Mouse (Mus musculus): ENCODE data around the gene Olfr419. TPM values are rescaled to one million over a fixed set of nuclear protein-coding genes. Genes with fewer than 3 reads are reported as not detected.
A peak's percentile ranks its signal among the peaks of the same experiment; 100 is the strongest.

Gene Olfr419
- polyA plus RNA-seq, 1 experiment from 2014 or later: not detected

- 69% methylated on average over 8 of the region's 8 CpGs for WGBS
- no peaks in the 10 kb centered on the region for H3K9me3 ChIP-seq (ENCODE audit: control insufficient read depth, low read length)
- no peak overlapping the region for H3K9ac ChIP-seq (ENCODE audit: low read depth, low read length)
- H3K27me3 ChIP-seq (replicated peaks; ENCODE audit: control insufficient read depth, insufficient read depth, low read length): no peaks in the 10 kb centered on the region
- no peak overlapping the region for H3K4me2 ChIP-seq (ENCODE audit: low read depth, low read length)
- H3K27ac ChIP-seq (ENCODE audit: low read length): no peak overlapping the region
- H3K4me1 ChIP-seq (ENCODE audit: control insufficient read depth, insufficient read depth, low read length): no peaks in the 10 kb centered on the region
- no peak overlapping the region for H3K4me3 ChIP-seq (ENCODE audit: low read length)
- H3K36me3 ChIP-seq (ENCODE audit: control insufficient read depth, insufficient read depth, low read length): no peaks in the 10 kb centered on the region
- ATAC-seq: no peak
Measured at GRCm38 (mm10) chr1:174215270-174216038, 36.4 kb downstream of the Olfr419 start.

- no peak overlapping the region for H3K9ac ChIP-seq (ENCODE audit: low read depth, low read length)
- no peak overlapping the region for H3K4me3 ChIP-seq (ENCODE audit: low read length)
- no peak overlapping the region for H3K27ac ChIP-seq (ENCODE audit: low read length)
- no peaks in the 10 kb centered on the region for H3K4me1 ChIP-seq (ENCODE audit: control insufficient read depth, insufficient read depth, low read length)
- WGBS: 48% methylated on average over 5 of the region's 5 CpGs
- H3K36me3 ChIP-seq (ENCODE audit: control insufficient read depth, insufficient read depth, low read length): no peaks in the 10 kb centered on the region
- no peaks in the 10 kb centered on the region for H3K9me3 ChIP-seq (ENCODE audit: control insufficient read depth, low read length)
- peak; percentile 76 for ATAC-seq
- no peaks in the 10 kb centered on the region for H3K27me3 ChIP-seq (replicated peaks; ENCODE audit: control insufficient read depth, insufficient read depth, low read length)
- H3K4me2 ChIP-seq (ENCODE audit: low read depth, low read length): no peak overlapping the region
Measured at GRCm38 (mm10) chr1:174212286-174212685, 39.6 kb downstream of the Olfr419 start.

GRCm38 (mm10) chr1:174204699-174205098 lies 47.2 kb downstream of the Olfr419 start:
- H3K4me1 ChIP-seq (ENCODE audit: control insufficient read depth, insufficient read depth, low read length): no peaks in the 10 kb centered on the region
- no peaks in the 10 kb centered on the region for H3K27me3 ChIP-seq (replicated peaks; ENCODE audit: control insufficient read depth, insufficient read depth, low read length)
- H3K4me3 ChIP-seq (ENCODE audit: low read length): no peak overlapping the region
- 73% methylated on average over 7 of the region's 7 CpGs for WGBS
- H3K9ac ChIP-seq (ENCODE audit: low read depth, low read length): no peak overlapping the region
- no peak overlapping the region for H3K27ac ChIP-seq (ENCODE audit: low read length)
- H3K4me2 ChIP-seq (ENCODE audit: low read depth, low read length): no peak overlapping the region
- no peaks in the 10 kb centered on the region for H3K36me3 ChIP-seq (ENCODE audit: control insufficient read depth, insufficient read depth, low read length)
- no peaks in the 10 kb centered on the region for H3K9me3 ChIP-seq (ENCODE audit: control insufficient read depth, low read length)
- no peak for ATAC-seq

Other genes starting within 250 kb of the Olfr419 start
- gene Ifi205, start 220.3 kb downstream of the Olfr419 start, polyA plus RNA-seq (2015; fragmentation: Nextera tagmentation; extraction: Ambion mirVana): 1.6 and 1.7 TPM in 2 replicates
- 0.05 TPM in 1 of 2 replicates, not detected in the other for gene Olfr433, start 211.4 kb downstream of the Olfr419 start, polyA plus RNA-seq (2015; fragmentation: Nextera tagmentation; extraction: Ambion mirVana)
- not detected in 2 replicates for gene Olfr432, start 202.9 kb downstream of the Olfr419 start, polyA plus RNA-seq (2015; fragmentation: Nextera tagmentation; extraction: Ambion mirVana)
- not detected in 2 replicates for gene Olfr430, start 185.5 kb downstream of the Olfr419 start, polyA plus RNA-seq (2015; fragmentation: Nextera tagmentation; extraction: Ambion mirVana)
- gene Olfr429, start 167.7 kb downstream of the Olfr419 start, polyA plus RNA-seq (2015; fragmentation: Nextera tagmentation; extraction: Ambion mirVana): not detected in 2 replicates
- not detected in 2 replicates for gene Olfr427, start 155.2 kb downstream of the Olfr419 start, polyA plus RNA-seq (2015; fragmentation: Nextera tagmentation; extraction: Ambion mirVana)
- gene Olfr231, start 130.9 kb downstream of the Olfr419 start, polyA plus RNA-seq (2015; fragmentation: Nextera tagmentation; extraction: Ambion mirVana): not detected in 2 replicates
- gene Olfr424, start 120.5 kb downstream of the Olfr419 start, polyA plus RNA-seq (2015; fragmentation: Nextera tagmentation; extraction: Ambion mirVana): not detected in 2 replicates
- not detected in 2 replicates for gene Olfr420, start 96.4 kb downstream of the Olfr419 start, polyA plus RNA-seq (2015; fragmentation: Nextera tagmentation; extraction: Ambion mirVana)
- 0.54 and 0.65 TPM in 2 replicates for gene Spta1, start 79.3 kb downstream of the Olfr419 start, polyA plus RNA-seq (2015; fragmentation: Nextera tagmentation; extraction: Ambion mirVana)
- gene Mptx1, start 78.5 kb upstream of the Olfr419 start, polyA plus RNA-seq (2015; fragmentation: Nextera tagmentation; extraction: Ambion mirVana): 17.3 and 26.7 TPM in 2 replicates
- gene Olfr417, start 113.1 kb upstream of the Olfr419 start, polyA plus RNA-seq (2015; fragmentation: Nextera tagmentation; extraction: Ambion mirVana): not detected in 2 replicates
- not detected in 2 replicates for gene Olfr248, start 139.0 kb upstream of the Olfr419 start, polyA plus RNA-seq (2015; fragmentation: Nextera tagmentation; extraction: Ambion mirVana)
- gene Olfr414, start 172.0 kb upstream of the Olfr419 start, polyA plus RNA-seq (2015; fragmentation: Nextera tagmentation; extraction: Ambion mirVana): not detected in 2 replicates
- gene Olfr220, start 190.0 kb upstream of the Olfr419 start, polyA plus RNA-seq (2015; fragmentation: Nextera tagmentation; extraction: Ambion mirVana): not detected in 2 replicates
- gene Fmn2, start 249.8 kb upstream of the Olfr419 start, polyA plus RNA-seq (2015; fragmentation: Nextera tagmentation; extraction: Ambion mirVana): 0.62 and 0.73 TPM in 2 replicates

Measured in intestine, embryonic 16.5 days (tissue).